Mouse (Mus musculus) heart, postnatal 0 days (tissue): ENCODE data around the gene Arid1a.

Source experiments
- CTCF ChIP-seq: IDR thresholded peaks from 2 replicates; pipeline ENCODE4 v1.5.1; 2016; ENCODE audit warnings: antibody characterized with exemption, control low read depth, low read depth
- EP300 ChIP-seq: IDR thresholded peaks from 2 replicates; pipeline ENCODE4 v1.6.1; 2016; ENCODE audit warnings: antibody characterized with exemption, low read depth

GRCm38 (mm10) chr4:133804401-133805263, 48.1 kb upstream of the Arid1a start:
- no peak for TF ChIP-seq CTCF
- TF ChIP-seq EP300, result no peak
